Mouse (Mus musculus): ENCODE measurements around the gene Gid8. TPM values are rescaled to one million over a fixed set of nuclear protein-coding genes. Genes with fewer than 3 reads are reported as not detected.

The Gid8 gene
- polyA plus RNA-seq (2015; fragmentation: Nextera tagmentation; extraction: Ambion mirVana): 56.3 and 61.1 TPM in 2 replicates

DNA sequence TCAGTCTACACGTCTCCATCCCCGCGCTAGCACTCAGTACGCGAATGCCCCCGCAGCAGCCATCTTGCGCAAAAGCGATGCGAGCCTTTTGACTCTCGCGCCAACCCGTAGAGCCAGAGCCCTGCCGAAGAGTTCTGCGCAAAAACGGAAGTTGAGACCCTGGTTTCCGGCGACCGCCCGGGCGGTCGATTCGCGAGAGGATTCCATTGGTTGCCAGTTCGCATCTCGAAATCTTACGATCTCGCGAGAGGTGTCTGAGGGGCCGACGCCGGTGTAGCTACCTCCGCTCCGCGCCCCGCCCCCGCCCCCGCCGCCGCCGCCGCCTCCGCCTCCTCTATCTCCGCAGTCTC is at the start of gene Gid8, which contains the start of gene Dido1:
Gene Gid8, plus strand, starts transcription at position 195 of the 350 bp plus-strand sequence.
Gene Dido1, minus strand, starts transcription at position 77 of the 350 bp plus-strand sequence.
- H3K9ac ChIP-seq (replicated peaks): peak within 1 kb of the TSS; percentile 99
- peaks cover 15% of the 10 kb centered on the region for H3K36me3 ChIP-seq
- H3K4me3 ChIP-seq (replicated peaks): peak within 1 kb of the TSS; percentile 98
- H3K27me3 ChIP-seq: no peaks in the 10 kb centered on the region
- H3K27ac ChIP-seq: peak within 1 kb of the TSS; percentile 85
- H3K9me3 ChIP-seq: no peaks in the 10 kb centered on the region
- peaks cover 26% of the 10 kb centered on the region for H3K4me1 ChIP-seq (replicated peaks)
- peak; percentile 96 for ATAC-seq
- peak within 1 kb of the TSS; percentile 87 for H3K4me2 ChIP-seq (replicated peaks)
- 0% methylated on average over 43 of the region's 43 CpGs for WGBS

DNA sequence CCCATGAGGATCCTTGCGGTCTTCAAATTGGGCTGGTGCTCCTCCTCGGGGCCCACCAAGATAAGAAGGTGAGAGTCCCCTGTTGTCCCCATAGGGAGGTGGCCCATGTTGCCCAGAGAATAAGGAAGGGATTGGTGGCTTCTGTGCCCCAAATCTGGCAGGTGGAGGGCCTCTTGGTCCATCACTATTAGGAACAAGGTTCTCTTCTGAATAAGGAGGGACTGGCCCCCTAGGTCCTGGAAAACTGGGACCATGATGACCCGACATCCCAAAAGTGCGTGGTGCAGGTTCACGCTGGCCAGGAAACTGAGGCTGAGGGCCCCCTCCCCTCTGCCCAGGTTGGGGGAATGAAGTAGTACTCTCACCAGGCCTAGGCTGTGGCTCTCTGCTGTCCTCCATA is 49.4 kb upstream of the Gid8 start:
- no peak for ATAC-seq
- no peak overlapping the region for H3K4me2 ChIP-seq (replicated peaks)
- no peaks in the 10 kb centered on the region for H3K27me3 ChIP-seq
- H3K4me1 ChIP-seq (replicated peaks): peaks cover 10% of the 10 kb centered on the region
- no peak overlapping the region for H3K27ac ChIP-seq
- no peak overlapping the region for H3K9ac ChIP-seq (replicated peaks)
- H3K9me3 ChIP-seq: no peaks in the 10 kb centered on the region
- 98% methylated on average over 5 of the region's 5 CpGs for WGBS
- no peak overlapping the region for H3K4me3 ChIP-seq (replicated peaks)
- H3K36me3 ChIP-seq: peaks cover 29% of the 10 kb centered on the region

DNA sequence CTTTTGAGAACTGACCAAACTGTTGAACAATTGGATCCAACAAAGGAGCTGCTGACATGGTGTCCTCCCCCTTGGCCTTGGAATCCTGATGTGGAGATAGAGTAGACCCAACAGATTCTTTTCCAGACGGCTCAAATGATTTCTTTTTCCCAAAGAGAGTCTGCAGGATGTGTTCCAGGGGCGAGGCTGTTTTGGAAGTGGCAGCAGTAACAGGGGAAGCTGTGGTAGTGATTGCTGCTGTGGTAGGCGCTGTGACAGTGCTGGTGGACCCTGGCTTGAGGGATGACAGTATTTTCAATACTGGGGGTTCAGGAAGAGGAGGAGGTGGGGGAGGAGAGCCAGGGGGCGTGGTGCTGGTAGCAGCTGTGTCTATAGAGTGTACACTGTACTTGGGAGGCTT is 47.9 kb upstream of the Gid8 start:
- H3K4me3 ChIP-seq (replicated peaks): no peak overlapping the region
- no peak for ATAC-seq
- no peaks in the 10 kb centered on the region for H3K9me3 ChIP-seq
- H3K4me2 ChIP-seq (replicated peaks): no peak overlapping the region
- peaks cover 10% of the 10 kb centered on the region for H3K4me1 ChIP-seq (replicated peaks)
- H3K27me3 ChIP-seq: no peaks in the 10 kb centered on the region
- WGBS: 88% methylated on average over 4 of the region's 4 CpGs
- peaks cover 43% of the 10 kb centered on the region for H3K36me3 ChIP-seq
- H3K27ac ChIP-seq: no peak overlapping the region
- H3K9ac ChIP-seq (replicated peaks): no peak overlapping the region

DNA sequence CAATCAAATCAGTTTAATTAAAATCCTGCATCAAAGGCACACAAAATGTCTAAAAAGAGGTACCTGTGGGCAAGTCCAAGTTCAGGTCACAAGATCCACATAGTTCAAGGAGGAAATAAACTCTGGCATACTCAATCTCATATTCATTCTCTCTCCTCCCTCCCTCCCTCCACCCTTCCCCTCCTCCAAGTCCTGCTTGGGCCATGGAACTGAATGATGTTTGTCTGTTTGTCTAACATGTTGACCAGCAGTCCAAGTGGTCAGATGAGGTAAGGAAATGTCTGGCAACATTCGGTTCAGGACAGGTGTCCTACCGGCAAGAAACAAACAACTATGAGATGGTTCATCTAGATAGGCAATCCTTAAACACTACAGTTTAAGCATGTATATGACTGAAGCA is 33.2 kb upstream of the Gid8 start:
- WGBS: 99% methylated on average over 2 of the region's 2 CpGs
- Histone ChIP-seq H3K27ac (no peak overlapping the region), H3K36me3 (peaks cover 55% of the 10 kb centered on the region)

DNA sequence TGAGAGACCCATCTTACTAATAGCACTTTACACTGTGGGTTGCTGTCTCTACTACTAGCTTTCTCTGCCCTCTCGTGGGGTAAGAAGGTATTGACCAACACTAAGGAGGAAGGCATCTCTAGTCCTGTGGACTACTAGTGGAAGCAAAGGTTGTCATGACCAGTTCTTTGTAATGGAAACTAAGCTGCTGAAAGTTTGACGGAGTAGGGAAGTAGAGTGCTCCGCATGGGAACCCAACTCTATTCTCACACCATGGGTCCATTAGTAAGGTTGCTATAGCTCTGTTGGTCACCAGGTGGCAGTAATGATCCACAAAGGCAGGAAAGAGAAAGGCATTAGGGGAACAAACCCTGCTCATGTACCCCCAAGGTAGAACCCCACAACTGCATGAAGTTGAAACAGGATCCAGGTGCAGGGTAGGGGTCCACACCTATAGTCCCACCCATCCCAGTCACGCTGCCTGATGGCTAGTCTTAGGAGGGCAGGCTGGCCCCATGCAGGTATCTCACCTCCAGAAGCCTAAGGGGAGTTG is 31.2 kb upstream of the Gid8 start:
- Histone ChIP-seq H3K9ac (replicated peaks) (no peak overlapping the region), H3K4me1 (replicated peaks) (no peaks in the 10 kb centered on the region), H3K27ac (no peak overlapping the region), H3K4me3 (replicated peaks) (no peak overlapping the region), H3K4me2 (replicated peaks) (no peak overlapping the region), H3K36me3 (peaks cover 56% of the 10 kb centered on the region), H3K27me3 (no peaks in the 10 kb centered on the region), H3K9me3 (no peaks in the 10 kb centered on the region)
- WGBS: 23% methylated on average over 4 of the region's 4 CpGs
- peak; percentile 81 for ATAC-seq

More for the DNA sequence above, 33.2 kb upstream of the Gid8 start:
- Histone ChIP-seq H3K4me3 (replicated peaks) (no peak overlapping the region), H3K9me3 (no peaks in the 10 kb centered on the region), H3K9ac (replicated peaks) (no peak overlapping the region), H3K4me1 (replicated peaks) (no peaks in the 10 kb centered on the region), H3K4me2 (replicated peaks) (no peak overlapping the region), H3K27me3 (no peaks in the 10 kb centered on the region)
- ATAC-seq: no peak

DNA sequence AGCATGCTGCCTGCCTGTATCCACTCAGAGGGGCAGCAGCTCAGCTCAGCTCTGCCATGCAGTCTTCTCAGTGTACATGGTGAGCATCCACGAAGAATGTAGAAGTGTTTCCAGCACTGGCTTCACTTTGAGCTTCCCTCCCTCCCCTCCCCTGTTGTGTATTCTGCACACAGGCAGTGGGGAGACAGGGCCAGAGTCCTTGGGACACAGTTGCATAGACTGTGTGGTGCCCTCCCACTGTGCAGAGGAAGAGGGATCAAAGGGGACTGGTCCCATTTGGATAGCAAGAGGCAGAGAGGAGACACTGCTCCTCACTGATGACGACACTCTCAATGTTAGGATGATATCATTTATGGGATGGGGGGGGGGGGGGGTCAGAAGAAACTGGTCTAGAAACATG is 28.7 kb upstream of the Gid8 start:
- Histone ChIP-seq H3K9ac (replicated peaks) (no peak overlapping the region), H3K27ac (no peak overlapping the region), H3K4me3 (replicated peaks) (no peak overlapping the region), H3K4me2 (replicated peaks) (no peak overlapping the region), H3K27me3 (no peaks in the 10 kb centered on the region), H3K4me1 (replicated peaks) (no peaks in the 10 kb centered on the region), H3K36me3 (peaks cover 67% of the 10 kb centered on the region), H3K9me3 (no peaks in the 10 kb centered on the region)
- no peak for ATAC-seq
- 65% methylated on average over 2 of the region's 2 CpGs for WGBS

DNA sequence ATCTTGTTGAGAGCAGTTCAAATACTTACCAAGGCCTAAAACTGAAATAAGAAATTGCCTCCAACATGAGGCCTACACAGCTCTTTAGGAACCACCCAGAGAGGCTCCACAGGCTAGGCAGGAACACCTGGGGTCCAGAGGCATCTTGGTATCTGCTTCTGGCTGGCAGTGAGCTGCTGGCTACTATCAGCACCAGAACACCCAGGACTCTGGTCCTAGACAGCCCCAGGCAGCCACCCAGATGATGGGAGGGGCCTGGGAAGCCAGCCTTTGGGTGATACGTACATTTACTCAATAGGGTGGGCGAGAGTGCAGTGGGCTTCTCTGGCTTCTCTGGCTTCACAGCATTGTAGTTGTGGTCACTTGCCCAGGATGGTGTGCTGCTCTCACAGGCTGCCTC is 26.4 kb upstream of the Gid8 start:
- Histone ChIP-seq H3K4me1 (replicated peaks) (no peaks in the 10 kb centered on the region), H3K27ac (no peak overlapping the region), H3K36me3 (peaks cover 90% of the 10 kb centered on the region), H3K27me3 (no peaks in the 10 kb centered on the region), H3K4me2 (replicated peaks) (no peak overlapping the region), H3K9ac (replicated peaks) (no peak overlapping the region), H3K9me3 (no peaks in the 10 kb centered on the region), H3K4me3 (replicated peaks) (no peak overlapping the region)
- WGBS: 90% methylated on average over 2 of the region's 2 CpGs
- no peak for ATAC-seq

DNA sequence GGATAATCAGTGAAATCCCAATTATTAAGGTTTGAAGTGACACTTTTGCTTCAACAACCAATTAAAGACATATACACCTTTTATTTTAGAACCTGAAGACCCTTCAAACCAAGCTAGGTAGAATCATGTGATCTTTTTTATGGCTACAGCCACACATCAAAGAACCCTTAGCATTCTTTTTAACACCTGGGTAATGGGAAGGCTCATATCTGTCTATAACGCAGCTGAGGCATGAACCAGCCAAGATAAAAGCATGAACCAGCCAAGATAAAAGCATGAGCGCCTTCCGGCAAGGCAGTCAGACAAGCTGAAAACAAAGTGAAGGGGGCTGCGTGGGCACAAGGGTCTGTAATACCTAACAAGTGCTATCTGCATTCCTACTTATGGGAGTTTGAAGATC is 25.9 kb upstream of the Gid8 start:
- no peak for ATAC-seq

DNA sequence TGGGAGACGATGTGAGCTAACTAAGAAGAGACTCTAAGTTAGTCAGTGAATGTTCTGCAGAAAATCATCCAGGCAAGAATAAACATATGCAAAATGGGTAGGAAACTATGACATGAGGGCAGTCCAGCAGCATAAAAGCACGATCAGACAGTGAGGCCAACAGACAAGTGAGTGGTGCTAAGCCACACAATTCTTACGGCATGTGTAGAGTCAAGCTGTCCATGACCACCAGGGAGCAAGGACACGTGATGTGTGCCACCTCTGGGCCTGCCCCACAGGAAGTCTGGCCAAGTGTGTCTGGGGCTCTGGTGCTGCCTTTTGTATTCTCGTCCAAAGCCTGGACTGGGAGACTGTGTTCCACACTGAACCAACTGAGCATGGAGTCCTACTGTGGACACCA is 20.1 kb upstream of the Gid8 start:
- no peak overlapping the region for H3K9ac ChIP-seq (replicated peaks)
- no peaks in the 10 kb centered on the region for H3K27me3 ChIP-seq
- peaks cover 61% of the 10 kb centered on the region for H3K36me3 ChIP-seq
- no peak overlapping the region for H3K4me2 ChIP-seq (replicated peaks)
- no peak overlapping the region for H3K27ac ChIP-seq
- no peaks in the 10 kb centered on the region for H3K9me3 ChIP-seq
- WGBS: 77% methylated on average over 5 of the region's 5 CpGs
- no peak overlapping the region for H3K4me3 ChIP-seq (replicated peaks)
- peaks cover 16% of the 10 kb centered on the region for H3K4me1 ChIP-seq (replicated peaks)
- ATAC-seq: no peak

More for the DNA sequence above, 25.9 kb upstream of the Gid8 start:
- H3K9me3 ChIP-seq: no peaks in the 10 kb centered on the region
- H3K4me3 ChIP-seq (replicated peaks): no peak overlapping the region
- H3K27ac ChIP-seq: no peak overlapping the region
- 94% methylated on average over 4 of the region's 4 CpGs for WGBS
- no peaks in the 10 kb centered on the region for H3K27me3 ChIP-seq
- no peaks in the 10 kb centered on the region for H3K4me1 ChIP-seq (replicated peaks)
- H3K9ac ChIP-seq (replicated peaks): no peak overlapping the region
- H3K4me2 ChIP-seq (replicated peaks): no peak overlapping the region
- peaks cover 95% of the 10 kb centered on the region for H3K36me3 ChIP-seq

DNA sequence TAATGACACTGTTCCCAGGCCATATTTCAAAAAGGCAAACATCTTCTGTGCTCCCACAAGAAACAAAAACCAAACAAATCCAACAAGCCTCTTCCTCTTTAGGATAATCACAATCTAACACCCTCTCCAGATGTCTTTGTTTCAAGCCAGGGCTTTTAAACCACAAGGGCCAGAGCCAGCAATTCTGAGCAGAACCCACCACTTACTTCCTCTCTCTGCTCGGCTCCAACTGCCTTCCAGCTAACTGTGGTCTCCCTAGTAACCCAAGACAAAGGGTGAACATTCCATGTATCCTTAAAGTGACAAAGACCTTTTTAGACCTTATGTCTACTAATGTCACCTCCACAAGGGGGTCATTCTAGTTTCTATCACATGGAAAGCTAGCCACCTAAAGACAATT is 17.3 kb upstream of the Gid8 start:
- H3K9ac ChIP-seq (replicated peaks): peak overlapping the region; percentile 53; the same call in 1 of the 2 replicates
- H3K4me3 ChIP-seq (replicated peaks): no peak overlapping the region
- H3K4me1 ChIP-seq (replicated peaks): peaks cover 39% of the 10 kb centered on the region
- peak; percentile 53; the same call in 1 of the 2 replicates for ATAC-seq
- no peaks in the 10 kb centered on the region for H3K9me3 ChIP-seq
- peak overlapping the region; percentile 70 for H3K27ac ChIP-seq
- no peaks in the 10 kb centered on the region for H3K27me3 ChIP-seq
- H3K36me3 ChIP-seq: peaks cover 33% of the 10 kb centered on the region
- 0 out of 2 replicates have a peak overlapping the region, but pooled peaks have one; percentile 5 for H3K4me2 ChIP-seq (replicated peaks)
- WGBS: 4% methylated on average over 1 of the region's 1 CpGs

DNA sequence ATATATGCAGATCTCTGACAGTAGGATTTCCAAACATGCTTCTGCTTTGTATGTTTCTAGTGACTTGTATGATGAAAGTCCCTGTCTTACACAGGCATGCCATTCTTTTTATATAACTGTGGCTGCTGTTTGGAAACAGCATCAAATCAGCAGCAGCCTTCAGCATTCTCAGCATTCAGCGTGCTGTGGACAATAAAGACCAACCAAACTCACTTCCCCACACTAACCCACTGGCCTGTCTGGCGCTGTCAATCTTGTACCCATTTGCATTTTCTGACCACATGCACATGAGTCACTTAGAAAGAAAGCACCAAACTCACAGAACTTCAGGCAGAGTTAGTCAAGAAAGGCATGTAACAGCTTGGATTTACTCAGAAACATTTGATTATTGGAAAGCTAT is 14.7 kb upstream of the Gid8 start:
- Histone ChIP-seq H3K27ac (no peak overlapping the region), H3K36me3 (peaks cover 8% of the 10 kb centered on the region), H3K9ac (replicated peaks) (no peak overlapping the region), H3K4me3 (replicated peaks) (no peak overlapping the region), H3K4me1 (replicated peaks) (peaks cover 59% of the 10 kb centered on the region), H3K27me3 (no peaks in the 10 kb centered on the region), H3K4me2 (replicated peaks) (no peak overlapping the region), H3K9me3 (no peaks in the 10 kb centered on the region)
- WGBS: 70% methylated on average over 2 of the region's 2 CpGs
- no peak for ATAC-seq

DNA sequence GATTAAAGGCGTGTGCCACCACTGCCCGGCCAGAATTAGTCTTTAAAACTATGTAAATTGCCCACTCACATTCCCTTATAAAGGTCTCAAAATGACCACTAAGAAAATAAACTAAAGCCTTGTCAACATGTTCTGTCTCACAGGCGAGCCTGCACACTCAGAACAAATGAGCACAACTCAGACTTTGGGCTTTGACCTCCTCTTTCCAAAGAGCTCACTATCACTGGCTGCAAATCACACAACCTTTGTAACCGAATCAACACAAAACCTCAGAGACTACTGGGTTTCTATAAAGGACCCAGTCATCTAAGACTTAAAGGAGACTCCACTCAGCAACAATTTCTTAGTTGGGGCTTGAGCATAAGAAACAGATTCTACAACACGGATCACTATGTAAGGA is 9.5 kb upstream of the Gid8 start:
- no peak for ATAC-seq
- no peaks in the 10 kb centered on the region for H3K36me3 ChIP-seq
- H3K4me2 ChIP-seq (replicated peaks): peak overlapping the region; percentile 97
- no peaks in the 10 kb centered on the region for H3K27me3 ChIP-seq
- 79% methylated on average over 5 of the region's 5 CpGs for WGBS
- H3K27ac ChIP-seq: no peak overlapping the region
- H3K9ac ChIP-seq (replicated peaks): peak overlapping the region; percentile 97
- H3K4me1 ChIP-seq (replicated peaks): peaks cover 61% of the 10 kb centered on the region
- H3K4me3 ChIP-seq (replicated peaks): peak overlapping the region; percentile 95
- H3K9me3 ChIP-seq: no peaks in the 10 kb centered on the region
